Mouse (Mus musculus) testis, adult 2 months (tissue): ENCODE data around the gene Cenpn.

Experiments used
- CTCF ChIP-seq: fragments of 200-500 bp; IDR thresholded peaks from 2 replicates; pipeline ENCODE4 v1.5.1; 2012; ENCODE audit warnings: low read depth, mild to moderate bottlenecking, inconsistent platforms, low read length, moderate library complexity; ENCODE audit not compliant: control insufficient read depth, insufficient read depth, insufficient replicate concordance
- POLR2A ChIP-seq: fragments of 200-500 bp; IDR thresholded peaks from 2 replicates; pipeline ENCODE4 v1.6.1; 2012; ENCODE audit warnings: low read depth, mild to moderate bottlenecking, inconsistent platforms, low read length, moderate library complexity; ENCODE audit not compliant: control insufficient read depth

DNA sequence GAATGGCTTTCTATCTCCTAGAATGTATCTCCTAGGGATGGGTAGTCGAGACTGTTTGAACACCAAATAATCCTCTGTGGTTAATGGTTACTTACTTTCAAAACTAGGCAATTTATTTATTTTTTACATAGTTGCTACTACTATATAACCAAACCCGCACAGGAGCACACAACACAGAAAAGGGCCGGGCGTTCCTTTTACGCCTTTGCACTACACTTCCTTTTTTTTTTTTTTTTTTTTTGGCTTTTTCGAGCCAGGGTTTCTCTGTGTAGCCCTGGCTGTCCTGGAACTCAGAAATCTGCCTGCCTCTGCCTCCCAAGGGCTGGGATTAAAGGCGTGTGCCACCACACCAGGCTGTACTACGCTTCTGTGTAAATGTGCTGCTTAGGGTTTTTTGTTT, 40.1 kb upstream of the Cenpn start:
- TF ChIP-seq CTCF (no peak), POLR2A (no peak)
